Mouse (Mus musculus) limb, embryonic 14.5 days (tissue): ENCODE measurements at regions not wholly inside any gene's neighbourhood (a gene's known extent, or its start where the extent isn't known, plus 50 kb on each side); places are given as distances from the start of the nearest gene placed in this dataset.

ENCODE experiments used
- ATAC-seq: fragments of 200-750 bp; cut with Nextera tagmentation; 2 replicates; pipeline ENCODE4 v1.8.0; 2017; ENCODE audit warnings: low read depth, moderate number of reproducible peaks, moderate TSS enrichment; ENCODE audit not compliant: low FRiP score
- DNase-seq: peaks from one replicate; pipeline ENCODE4 v3.0.0-alpha.2; 2015; ENCODE audit warnings: low spot score
- H3K27ac ChIP-seq: fragments of 300-500 bp; sonication (generic); replicated peaks from 2 replicates; pipeline ENCODE4 v1.5.1; 2014; ENCODE audit warnings: low read depth, mild to moderate bottlenecking, low read length, moderate library complexity, mixed read lengths
- H3K27me3 ChIP-seq: fragments of 300-500 bp; sonication (generic); 2 replicates; pipeline ENCODE4 v1.6.1; 2014; ENCODE audit warnings: low read length, mixed read lengths; ENCODE audit not compliant: control insufficient read depth, insufficient read depth
- H3K36me3 ChIP-seq: fragments of 300-500 bp; sonication (generic); 2 replicates; pipeline ENCODE4 v1.6.1; 2014; ENCODE audit warnings: mild to moderate bottlenecking, low read length, moderate library complexity, mixed read lengths; ENCODE audit not compliant: control insufficient read depth, insufficient read depth
- H3K4me1 ChIP-seq: fragments of 300-500 bp; sonication (generic); 2 replicates; pipeline ENCODE4 v1.6.1; 2014; ENCODE audit warnings: antibody characterized with exemption, low read length, mixed read lengths; ENCODE audit not compliant: control insufficient read depth, insufficient read depth
- H3K4me2 ChIP-seq: fragments of 300-500 bp; sonication (generic); replicated peaks from 2 replicates; pipeline ENCODE4 v1.6.1; 2014; ENCODE audit warnings: low read depth, mild to moderate bottlenecking, low read length, moderate library complexity; ENCODE audit not compliant: severe bottlenecking
- H3K4me3 ChIP-seq: fragments of 300-500 bp; sonication (generic); replicated peaks from 2 replicates; pipeline ENCODE4 v1.5.1; 2014; ENCODE audit warnings: low read length
- H3K9ac ChIP-seq: fragments of 300-500 bp; sonication (generic); 2 replicates; pipeline ENCODE4 v1.6.1; 2014; ENCODE audit warnings: mild to moderate bottlenecking, low read depth, low read length, moderate library complexity; ENCODE audit not compliant: severe bottlenecking
- H3K9me3 ChIP-seq: fragments of 300-500 bp; sonication (generic); 2 replicates; pipeline ENCODE4 v1.6.1; 2016; ENCODE audit warnings: low read length; ENCODE audit not compliant: control insufficient read depth
- POLR2A ChIP-seq: fragments of 200-500 bp; IDR thresholded peaks from 2 replicates; pipeline ENCODE4 v1.8.0; 2012; ENCODE audit warnings: inconsistent platforms, mild to moderate bottlenecking, moderate library complexity, borderline replicate concordance; ENCODE audit not compliant: insufficient read depth, insufficient read length; ENCODE audit errors: extremely low read depth
- WGBS: fragments of 180-500 bp; shearing (Covaris S2); extraction: QIAGEN DNeasy Blood & Tissue Kit; methylation state at CpG from one replicate; pipeline ENCODE4 v1.1.7; 2014; 5-methylcytosine and 5-hydroxymethylcytosine counted together

- Histone ChIP-seq H3K9me3 (no peaks in the 10 kb centered on the region), H3K27me3 (no peaks in the 10 kb centered on the region), H3K4me1 (no peaks in the 10 kb centered on the region), H3K36me3 (no peaks in the 10 kb centered on the region), H3K4me2 (no peak overlapping the region), H3K9ac (no peak overlapping the region), H3K4me3 (no peak overlapping the region), H3K27ac (no peak overlapping the region)
- 79% methylated on average over 4 of the region's 4 CpGs for WGBS
- TF ChIP-seq POLR2A, result no peak
- DNase-seq (no peak), ATAC-seq (no peak)
Measured at GRCm38 (mm10) chr2:108660697-108661388, 619.7 kb upstream of the Kif18a start.

- no peak for TF ChIP-seq POLR2A
- no peaks in the 10 kb centered on the region for H3K36me3 ChIP-seq
- 27% methylated on average over 2 of the region's 2 CpGs for WGBS
- ATAC-seq (no peak), DNase-seq (no peak)
- no peaks in the 10 kb centered on the region for H3K9me3 ChIP-seq
- no peak overlapping the region for H3K4me3 ChIP-seq
- no peak overlapping the region for H3K27ac ChIP-seq
- no peaks in the 10 kb centered on the region for H3K4me1 ChIP-seq
- no peaks in the 10 kb centered on the region for H3K27me3 ChIP-seq
- H3K9ac ChIP-seq, result no peak overlapping the region
- H3K4me2 ChIP-seq, result no peak overlapping the region
Measured at GRCm38 (mm10) chr2:108677777-108678380, 602.7 kb upstream of the Kif18a start.

- Histone ChIP-seq H3K4me2 (no peak overlapping the region), H3K9me3 (no peaks in the 10 kb centered on the region), H3K9ac (no peak overlapping the region), H3K36me3 (no peaks in the 10 kb centered on the region), H3K4me1 (no peaks in the 10 kb centered on the region), H3K27ac (no peak overlapping the region), H3K4me3 (no peak overlapping the region), H3K27me3 (no peaks in the 10 kb centered on the region)
- no peak for ATAC-seq
- no peak for DNase-seq
- WGBS, result 88% methylated on average over 3 of the region's 3 CpGs
- TF ChIP-seq POLR2A, result no peak
Measured at GRCm38 (mm10) chr2:108681574-108681973, 599.0 kb upstream of the Kif18a start.

- Histone ChIP-seq H3K9ac (no peak overlapping the region), H3K4me1 (no peaks in the 10 kb centered on the region), H3K4me3 (no peak overlapping the region), H3K9me3 (no peaks in the 10 kb centered on the region), H3K36me3 (no peaks in the 10 kb centered on the region), H3K4me2 (no peak overlapping the region), H3K27me3 (no peaks in the 10 kb centered on the region), H3K27ac (no peak overlapping the region)
- ATAC-seq (no peak), DNase-seq (peak; percentile 48)
- WGBS, result 65% methylated on average over 6 of the region's 6 CpGs
- TF ChIP-seq POLR2A, result no peak
Measured at GRCm38 (mm10) chr2:108686019-108686743, 594.4 kb upstream of the Kif18a start.

GRCm38 (mm10) chr2:108690091-108690490, 590.4 kb upstream of the Kif18a start:
- Histone ChIP-seq H3K9me3 (no peaks in the 10 kb centered on the region), H3K36me3 (no peaks in the 10 kb centered on the region), H3K27ac (no peak overlapping the region), H3K27me3 (no peaks in the 10 kb centered on the region), H3K4me2 (no peak overlapping the region), H3K9ac (no peak overlapping the region), H3K4me1 (no peaks in the 10 kb centered on the region), H3K4me3 (no peak overlapping the region)
- DNase-seq (peak; percentile 40), ATAC-seq (no peak)
- TF ChIP-seq POLR2A, result no peak
- 53% methylated on average over 4 of the region's 4 CpGs for WGBS
